Mouse (Mus musculus) stomach, postnatal 0 days (tissue): Measurements from ENCODE around the gene Stk25.

Experiments
- CTCF ChIP-seq: IDR thresholded peaks from 2 replicates; pipeline ENCODE4 v1.5.1; 2016; ENCODE audit warnings: antibody characterized with exemption, low read depth, mild to moderate bottlenecking, moderate library complexity
- EP300 ChIP-seq: optimal IDR thresholded peaks from 2 replicates; pipeline ENCODE3; 2016; ENCODE audit warnings: antibody characterized with exemption

GRCm38 (mm10) chr1:93697317-93697716 is 38.9 kb upstream of the Stk25 start:
- TF ChIP-seq CTCF, result no peak
- no peak for TF ChIP-seq EP300
